Mouse (Mus musculus): Measurements from ENCODE around the gene Wrnip1.

Gene Wrnip1

DNA sequence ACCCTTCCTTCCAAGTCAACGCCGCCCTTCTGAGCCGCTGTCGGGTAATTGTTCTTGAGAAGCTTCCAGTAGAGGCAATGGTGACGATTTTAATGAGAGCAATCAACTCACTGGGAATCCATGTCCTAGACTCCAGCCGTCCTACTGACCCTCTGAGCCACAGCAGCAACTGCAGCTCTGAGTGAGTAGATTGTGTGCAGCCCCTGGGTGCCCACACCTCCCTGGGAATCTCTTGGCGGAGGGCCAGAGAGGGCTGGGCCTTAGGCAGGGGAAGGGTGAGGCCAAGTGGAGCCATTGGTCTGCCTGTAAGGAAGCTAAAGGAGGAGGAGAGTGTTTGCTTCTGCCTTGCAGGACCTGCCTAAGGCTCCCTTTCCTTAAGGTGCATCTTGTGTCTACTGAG, 5.0 kb downstream of the Wrnip1 start:
- no peak for DNase-seq (ENCODE audit: low read depth, low spot score)

DNA sequence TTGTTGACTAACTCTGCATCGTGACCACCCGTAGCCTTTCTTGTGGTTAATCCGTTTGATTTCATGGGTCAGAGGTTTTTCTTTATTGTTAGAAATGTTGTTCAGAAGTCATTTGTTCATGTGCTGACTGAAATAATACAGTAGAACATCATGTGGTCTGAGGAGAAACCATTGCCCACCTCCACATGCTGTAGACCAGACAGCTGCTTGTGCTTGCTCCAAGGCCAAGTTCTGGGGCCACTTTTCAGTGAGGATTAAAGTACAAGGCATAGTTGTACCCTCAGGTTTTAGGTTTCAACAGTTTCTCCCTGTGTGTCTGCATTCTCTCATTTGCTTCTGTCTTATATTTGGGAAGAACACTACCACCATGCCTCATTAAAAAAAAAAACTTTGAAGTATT, 5.8 kb downstream of the Wrnip1 start:
- DNase-seq (ENCODE audit: low read depth, low spot score), result no peak

DNA sequence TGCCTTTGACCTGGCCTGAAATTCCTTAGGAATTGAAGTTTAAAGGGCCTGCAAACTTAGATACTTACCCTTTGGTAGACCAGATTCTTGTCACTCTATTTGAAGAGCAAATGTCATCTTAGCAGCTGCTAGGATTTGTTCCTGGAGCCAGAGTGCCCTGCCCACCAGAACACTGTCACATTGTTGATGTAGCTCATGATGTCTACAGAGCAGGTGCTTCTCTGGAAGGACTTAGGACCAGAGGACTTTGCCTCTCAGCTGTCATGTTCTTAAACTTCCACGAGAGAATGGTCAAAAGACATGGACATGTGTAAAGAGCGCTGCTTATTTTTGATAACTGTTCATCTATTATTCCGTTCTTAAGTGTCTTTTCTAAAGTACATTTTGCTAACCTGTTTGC, 17.4 kb downstream of the Wrnip1 start:
- DNase-seq (ENCODE audit: low read depth, low spot score), result no peak

DNA sequence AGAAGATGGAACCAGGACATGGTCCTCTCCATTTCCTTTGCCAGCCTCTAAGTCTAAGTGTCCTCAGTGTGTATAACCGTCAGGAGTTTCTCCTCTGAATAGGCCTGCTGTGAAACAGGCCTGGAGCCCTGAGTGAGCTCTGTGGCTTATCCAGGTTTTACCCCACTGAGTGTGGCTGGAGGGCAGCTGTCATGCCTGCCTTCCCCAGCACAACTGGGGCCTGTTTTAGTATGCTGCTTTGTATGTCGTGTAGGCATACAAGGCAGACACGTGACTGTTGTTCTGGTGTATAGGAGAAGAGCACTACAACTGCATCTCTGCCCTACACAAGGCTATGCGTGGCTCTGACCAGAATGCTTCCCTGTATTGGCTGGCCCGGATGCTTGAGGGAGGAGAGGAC, 18.1 kb downstream of the Wrnip1 start:
- DNase-seq (ENCODE audit: low read depth, low spot score), result no peak

DNA sequence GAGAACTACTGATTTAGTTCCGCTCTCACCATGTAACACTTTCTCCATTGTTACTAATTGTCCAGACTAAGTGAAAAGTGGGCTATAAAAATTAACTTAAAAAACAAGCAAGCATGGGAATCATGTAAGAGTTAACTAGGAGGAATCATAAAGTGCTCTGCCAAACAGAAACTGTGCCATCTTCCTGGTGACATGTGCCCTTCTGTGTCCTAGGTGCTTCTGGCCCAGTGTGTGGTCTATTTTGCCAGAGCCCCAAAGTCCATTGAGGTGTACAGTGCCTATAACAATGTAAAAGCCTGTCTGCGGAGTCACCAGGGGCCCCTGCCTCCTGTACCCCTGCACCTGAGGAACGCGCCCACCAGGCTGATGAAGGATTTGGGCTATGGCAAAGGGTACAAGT, 19.8 kb downstream of the Wrnip1 start:
- DNase-seq (ENCODE audit: low read depth, low spot score), result no peak

DNA sequence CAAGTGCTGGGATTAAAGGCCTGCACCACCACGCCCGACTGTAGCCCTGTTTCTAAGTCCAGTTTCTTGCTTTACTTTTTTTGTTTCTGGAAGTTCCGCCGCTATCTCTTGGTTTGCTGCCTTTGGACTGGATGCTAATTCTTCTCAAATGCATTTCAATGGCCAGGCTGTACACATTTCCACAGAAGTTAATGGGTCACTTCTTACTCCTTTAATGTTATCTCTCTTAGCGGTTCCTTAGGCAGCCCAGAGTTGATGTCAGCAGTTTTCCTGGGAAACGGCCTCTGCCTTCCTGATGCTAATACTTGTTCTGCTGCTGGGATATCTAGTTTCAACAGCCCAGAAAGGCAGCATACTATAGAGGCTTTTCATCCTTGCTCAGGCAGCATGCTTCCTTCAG, 21.3 kb downstream of the Wrnip1 start:
- DNase-seq (ENCODE audit: low read depth, low spot score), result no peak

DNA sequence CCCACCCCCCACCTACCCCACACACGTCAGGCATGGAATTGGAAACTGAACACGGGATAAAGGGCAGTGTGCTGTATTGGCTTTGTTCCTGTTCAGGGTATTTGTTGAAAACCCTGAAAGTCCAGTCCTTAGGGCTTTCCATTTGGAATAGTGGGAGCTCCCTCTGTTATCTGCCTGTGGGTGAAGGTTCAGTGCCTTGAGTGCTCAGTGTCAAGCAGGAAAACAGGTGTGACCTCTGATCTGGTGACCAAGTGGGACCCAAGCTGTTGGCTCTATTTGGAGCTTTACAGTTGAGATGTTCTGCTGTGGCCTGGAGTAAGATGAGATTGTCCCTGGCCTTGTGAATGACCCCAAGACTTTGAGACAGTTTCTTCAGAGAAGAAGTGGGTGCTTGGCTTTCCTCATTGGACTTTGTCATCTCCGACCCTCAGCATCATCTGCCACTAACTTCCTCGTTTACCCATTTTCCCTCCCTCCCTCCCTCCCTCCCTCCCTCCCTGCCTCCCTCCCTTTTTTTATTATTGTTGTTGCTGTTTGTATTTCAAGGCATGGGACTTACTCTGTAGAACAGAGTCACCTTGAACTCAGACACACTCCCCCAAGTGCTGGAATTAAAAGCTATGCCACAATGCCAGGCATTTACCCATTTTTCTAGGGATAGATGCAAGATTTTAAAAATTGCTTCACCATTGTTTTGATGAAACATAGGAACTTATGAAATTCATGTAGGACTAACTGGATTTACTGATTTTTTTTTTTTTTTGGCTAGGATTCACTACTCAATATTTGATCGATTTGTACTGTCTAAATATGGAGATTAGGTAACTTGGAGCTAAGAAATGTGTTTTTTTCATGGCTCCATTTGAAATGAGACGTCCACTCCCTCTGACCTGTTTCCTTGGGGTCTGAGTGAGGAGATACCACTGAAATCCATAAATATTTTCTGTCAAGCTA, 22.8 kb downstream of the Wrnip1 start:
- no peak for DNase-seq (ENCODE audit: low read depth, low spot score)

DNA sequence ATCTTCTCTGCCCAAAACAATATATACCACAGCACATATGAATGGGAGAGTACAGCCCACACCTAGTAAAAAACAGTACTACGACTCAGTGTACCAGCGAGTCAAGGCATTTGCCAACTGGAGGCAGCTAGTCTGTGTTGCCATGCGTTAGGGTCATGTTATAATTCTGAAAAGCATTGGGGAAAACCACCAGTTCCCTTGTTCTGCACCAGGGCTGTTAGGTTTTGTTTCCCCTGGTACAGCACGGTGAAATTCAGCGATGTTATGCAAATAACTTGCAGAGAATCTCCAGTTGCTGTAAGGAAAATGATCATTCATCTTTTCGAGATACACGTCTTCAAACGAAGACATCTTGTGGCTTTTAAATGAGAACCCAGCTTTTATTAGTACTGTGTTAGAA, 23.7 kb downstream of the Wrnip1 start:
- DNase-seq (ENCODE audit: low read depth, low spot score), result no peak

DNA sequence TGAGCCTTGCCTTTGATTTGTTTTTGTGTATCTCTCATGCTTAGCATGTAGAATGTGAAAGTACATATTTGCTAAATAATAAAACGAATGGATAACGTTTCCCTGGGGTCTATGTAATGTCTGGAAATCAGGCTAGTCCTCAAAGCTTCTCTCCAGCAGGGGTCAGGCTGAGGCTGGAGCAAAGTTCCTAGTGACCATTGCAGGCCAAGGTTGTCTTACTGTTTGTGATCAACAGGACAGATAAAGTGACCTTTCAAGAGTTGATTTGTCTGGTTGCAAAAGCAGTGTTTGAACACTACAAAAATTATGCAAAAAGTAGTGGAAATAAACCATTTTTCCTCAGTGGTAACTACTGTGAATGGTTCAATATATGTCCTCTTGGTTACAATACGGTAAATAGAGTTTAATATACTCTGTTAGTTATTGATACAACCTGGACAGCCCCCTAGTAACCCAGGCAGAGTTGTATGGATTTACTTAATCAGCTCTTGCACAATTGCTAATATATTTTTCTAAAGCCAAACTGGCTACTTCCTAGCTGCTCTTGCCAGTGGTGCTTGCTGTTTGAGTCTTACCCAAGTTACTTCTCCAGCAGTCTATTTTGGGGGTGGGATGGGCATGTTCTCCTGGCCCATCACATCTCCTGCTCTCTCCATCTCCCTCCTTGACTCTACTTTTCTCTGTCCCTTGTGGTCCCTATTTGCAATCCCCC, 25.4 kb downstream of the Wrnip1 start:
- DNase-seq (ENCODE audit: low read depth, low spot score), result no peak

DNA sequence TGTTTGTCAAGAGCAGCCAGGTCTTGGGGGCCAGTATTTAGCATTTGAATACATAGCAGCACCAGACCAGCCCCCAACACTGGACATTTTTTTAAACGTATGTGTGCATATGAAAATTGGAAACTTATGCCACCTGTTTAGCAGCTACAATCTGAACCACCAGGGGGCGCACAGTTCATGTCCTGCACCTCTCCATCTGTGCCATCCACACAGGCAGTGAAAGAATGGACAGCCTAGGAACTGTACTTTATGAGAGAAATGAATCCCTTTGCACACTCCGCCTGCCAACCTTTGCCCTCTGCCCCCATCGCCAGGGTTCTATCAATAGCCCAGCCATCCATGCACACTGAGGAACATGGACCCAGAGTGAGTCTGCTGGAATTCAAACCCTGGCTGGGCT, 26.1 kb downstream of the Wrnip1 start:
- peak; percentile 11 for DNase-seq (ENCODE audit: low read depth, low spot score)

DNA sequence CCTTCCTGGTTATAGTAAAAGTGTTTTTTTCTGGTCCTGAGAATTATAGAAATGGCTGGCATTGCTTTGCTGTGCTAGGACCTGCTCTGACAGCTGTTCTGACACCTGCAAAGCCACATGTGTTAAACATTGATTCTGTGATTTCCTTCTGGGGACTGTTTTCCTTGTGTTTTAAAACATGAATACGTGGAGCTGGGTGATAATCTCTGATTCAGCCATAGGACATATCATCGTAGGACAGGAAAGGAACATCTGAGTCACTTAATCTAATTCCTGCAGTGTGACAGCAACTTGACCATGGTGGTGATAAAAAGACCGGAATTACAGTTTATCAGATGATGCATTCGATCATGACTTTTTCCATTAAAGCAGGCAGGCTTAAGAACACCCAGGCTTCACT, 27.0 kb downstream of the Wrnip1 start:
- DNase-seq (ENCODE audit: low read depth, low spot score), result no peak

DNA sequence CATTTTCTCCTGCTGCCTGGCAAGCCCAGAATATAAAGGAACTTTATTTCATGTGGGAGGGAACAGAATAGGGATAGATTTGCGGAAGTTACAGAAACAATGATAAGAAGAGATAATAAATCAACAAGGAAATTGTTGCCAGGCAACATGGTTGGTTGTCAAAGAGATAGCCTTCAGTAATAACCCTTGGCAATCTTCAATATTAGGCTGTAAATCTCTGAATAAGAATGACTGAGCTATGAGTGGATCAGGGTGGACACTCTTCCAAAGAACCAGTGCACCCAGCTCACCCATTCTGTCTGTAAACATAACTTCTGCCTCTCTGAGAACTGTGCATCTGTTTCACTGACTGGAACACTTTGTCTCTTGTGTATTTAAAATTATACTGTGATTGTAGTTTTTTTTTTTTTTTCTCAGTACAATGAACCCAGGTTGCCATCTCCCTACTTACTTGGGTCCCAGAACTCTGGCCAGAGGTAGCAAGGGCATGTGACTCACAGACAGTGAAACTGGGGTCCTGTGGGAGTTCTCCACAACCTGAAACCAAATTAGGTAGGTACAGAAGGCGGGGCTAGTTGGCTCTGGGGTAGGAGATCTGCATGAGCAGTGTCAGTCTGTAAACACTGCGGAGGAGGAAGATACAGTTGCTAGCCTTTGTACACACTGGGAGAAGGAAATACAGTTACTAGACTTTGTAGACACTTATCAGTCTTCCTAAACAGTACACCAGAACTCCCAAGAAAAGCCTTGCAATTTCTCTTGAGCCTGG, 29.9 kb downstream of the Wrnip1 start:
- no peak for DNase-seq (ENCODE audit: low read depth, low spot score)

DNA sequence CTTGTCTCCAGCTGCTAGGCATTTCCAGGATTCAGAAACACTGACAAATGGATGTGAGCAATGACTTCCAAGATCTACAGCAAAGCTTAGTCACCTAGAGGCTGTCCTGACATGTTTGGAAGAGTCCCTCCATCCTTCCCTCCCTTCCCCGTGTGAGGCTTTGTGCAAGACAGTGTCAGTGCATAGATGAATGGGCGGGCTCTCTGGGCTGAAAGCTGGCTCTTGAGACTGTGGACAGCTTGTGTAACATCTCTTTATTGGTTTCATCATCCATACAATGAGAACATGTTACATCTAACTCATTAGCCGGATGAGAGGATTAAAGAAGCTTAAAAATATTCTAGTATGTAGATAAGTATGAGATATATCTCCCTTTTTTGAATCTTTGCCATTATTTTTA, 30.9 kb downstream of the Wrnip1 start:
- no peak for DNase-seq (ENCODE audit: low read depth, low spot score)

DNA sequence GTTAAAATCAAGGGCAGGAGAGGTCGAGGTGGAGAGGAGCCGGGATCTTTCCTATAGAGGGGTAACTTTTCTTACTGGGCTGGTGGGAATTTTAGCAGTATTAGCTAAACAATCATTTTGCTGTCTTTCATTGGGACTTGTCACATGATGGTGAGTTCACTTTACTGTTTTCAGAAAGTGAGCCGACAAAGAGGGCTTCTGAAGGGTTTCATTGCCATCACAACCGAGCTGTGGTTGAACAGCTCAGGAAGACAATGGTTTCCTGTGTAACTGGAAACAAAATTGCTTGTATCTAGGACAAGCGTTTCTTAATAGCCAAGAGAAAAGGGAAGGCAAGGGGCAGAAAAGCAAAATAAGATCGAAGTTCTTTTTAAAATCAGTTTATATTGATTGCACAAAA, 31.4 kb downstream of the Wrnip1 start:
- no peak for DNase-seq (ENCODE audit: low read depth, low spot score)

DNA sequence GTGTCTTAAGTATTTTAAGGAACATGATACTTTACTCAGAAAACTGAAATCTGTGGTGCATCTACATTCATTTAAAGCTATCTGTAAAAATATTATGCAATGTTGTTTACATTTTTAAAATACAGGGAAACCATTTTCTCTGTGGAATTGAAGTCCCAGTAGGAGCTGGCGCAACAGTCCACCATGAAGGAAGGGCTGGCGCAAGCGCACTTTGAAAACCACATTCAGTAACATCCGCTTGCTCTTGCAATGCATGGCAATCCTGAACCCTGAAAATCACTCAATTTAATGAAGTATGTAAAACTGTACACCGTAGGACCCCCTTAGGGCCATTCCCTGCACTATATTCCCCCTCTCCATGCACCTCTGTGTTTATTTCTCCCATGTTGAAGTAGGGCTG, 32.7 kb downstream of the Wrnip1 start:
- DNase-seq (ENCODE audit: low read depth, low spot score), result no peak

DNA sequence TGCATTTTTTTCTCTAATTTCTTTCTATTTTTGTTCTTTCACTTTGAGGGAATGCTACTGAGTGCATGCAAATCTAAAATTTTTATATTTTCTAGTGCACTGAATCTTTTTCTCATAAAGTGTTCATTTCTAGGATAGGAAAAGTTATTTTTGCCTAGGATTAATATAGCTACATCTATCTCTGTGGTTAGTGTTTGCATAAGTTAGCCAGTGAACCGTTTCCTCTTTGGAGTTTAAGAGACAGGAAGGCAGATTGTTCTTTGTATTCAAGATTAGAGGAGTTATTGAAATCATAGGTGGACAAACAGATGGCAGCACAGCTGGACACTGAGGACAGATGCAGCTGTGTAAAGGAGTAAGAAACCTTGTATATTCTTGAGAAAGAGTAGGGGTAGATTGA, 37.5 kb downstream of the Wrnip1 start:
- DNase-seq (ENCODE audit: low read depth, low spot score), result no peak

DNA sequence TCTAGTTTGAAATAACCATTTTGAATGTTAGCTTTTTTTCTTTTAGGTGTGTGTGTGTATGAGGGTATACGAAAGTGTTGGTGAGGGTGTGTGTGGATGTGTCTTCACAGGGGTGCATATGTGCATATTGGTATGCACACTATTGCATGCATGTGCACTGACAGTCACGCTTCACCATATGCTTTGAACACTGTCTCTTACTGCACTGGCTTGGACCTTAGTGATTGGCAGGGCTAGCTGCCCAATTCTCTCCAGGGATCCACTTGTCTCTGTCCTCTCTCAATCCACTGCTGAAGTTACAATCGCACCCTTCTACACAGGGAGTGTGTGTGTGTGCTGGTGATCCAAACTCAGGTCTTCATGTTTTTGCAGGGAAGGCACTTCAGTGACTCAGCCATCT, 39.5 kb downstream of the Wrnip1 start:
- no peak for DNase-seq (ENCODE audit: low read depth, low spot score)

DNA sequence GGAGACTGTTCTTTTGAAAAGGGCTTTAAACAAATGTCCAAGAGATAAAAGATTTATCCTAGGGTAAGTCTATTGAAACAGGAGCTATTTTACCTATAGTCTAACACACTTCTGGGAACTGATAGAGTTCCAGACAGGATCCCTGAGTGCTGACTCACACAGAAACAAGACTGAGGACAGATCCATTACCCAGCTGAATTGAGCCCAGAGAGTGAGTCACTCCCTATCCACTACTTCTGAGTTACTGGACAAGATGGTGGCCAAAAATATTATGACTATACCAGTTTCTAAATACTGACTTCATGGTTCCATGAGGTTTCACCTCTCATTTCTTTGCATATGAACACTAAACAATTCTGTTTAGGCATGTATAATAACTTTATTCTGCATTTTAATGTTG, 44.4 kb downstream of the Wrnip1 start:
- DNase-seq (ENCODE audit: low read depth, low spot score), result no peak

DNA sequence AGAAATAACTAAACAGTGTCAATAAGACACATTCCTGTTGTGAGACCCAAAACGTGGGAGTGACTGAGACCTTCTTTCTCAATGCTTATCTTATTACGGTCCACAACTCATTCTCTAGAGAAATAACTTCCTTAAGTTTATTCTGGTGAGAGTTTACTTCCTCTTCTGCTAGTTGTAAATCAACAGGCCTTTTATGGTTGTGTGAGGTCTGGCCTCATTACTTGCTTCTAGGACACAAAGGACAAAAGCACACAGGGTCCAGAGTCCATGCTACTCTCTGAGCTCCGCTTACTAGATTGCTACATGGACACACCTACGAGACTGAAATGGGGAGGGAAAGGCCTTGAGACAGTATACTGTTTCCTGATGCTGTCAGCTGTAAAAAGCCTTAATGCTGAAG, 47.3 kb downstream of the Wrnip1 start:
- no peak for DNase-seq (ENCODE audit: low read depth, low spot score)

DNA sequence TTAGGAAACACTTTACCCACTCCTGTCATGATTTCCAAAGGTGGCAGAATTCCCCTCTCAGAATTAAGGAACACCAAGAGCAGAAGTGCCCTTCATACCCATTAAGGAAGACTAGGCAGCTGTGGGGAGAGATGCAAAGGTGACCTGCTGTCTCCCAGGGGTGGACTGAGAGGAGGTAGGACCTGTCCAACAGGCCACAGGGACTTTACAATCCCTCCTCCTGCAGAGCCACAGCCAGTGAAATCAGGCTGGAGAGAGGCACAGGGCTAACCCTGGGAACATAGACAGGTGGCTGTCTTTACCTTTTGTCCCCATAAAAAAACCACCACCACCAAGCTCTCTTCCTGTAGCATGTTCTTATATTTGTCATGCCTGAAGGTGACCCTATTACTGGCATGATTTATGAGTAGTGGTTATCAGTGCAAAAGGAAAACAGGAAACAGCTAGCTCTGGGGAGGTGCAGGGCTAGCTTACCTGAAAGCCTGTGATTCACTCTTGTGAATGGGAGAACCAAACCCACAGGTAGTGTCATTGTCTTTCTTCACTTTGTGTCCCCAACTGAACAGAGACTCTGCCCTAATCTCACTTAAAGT, 47.8 kb downstream of the Wrnip1 start:
- no peak for DNase-seq (ENCODE audit: low read depth, low spot score)

DNA sequence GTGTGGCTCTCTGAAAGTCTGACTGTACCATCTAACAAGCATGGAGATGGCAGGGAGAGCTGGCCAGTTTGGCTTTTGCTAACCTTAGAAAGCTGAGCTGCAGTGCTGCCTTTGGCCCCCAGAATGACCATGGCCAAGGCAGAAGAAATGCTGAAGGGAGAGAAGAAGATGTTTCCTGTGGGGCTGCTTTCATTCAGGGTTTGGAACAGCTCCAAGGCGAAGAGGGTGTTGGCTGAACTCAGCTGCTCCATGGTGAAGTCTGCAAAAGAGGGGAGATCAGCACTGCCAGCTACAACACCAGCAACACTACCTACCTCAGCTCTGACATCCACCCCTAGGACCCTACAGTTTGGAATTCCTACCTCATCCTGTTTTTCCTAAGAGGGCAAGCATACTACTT, 48.3 kb downstream of the Wrnip1 start:
- DNase-seq (ENCODE audit: low read depth, low spot score), result no peak

Data from WW6 (cell line).